Mouse (Mus musculus) cortical plate, adult 2 months (tissue): ENCODE results near the gene Ankrd52.

ENCODE experiments used
- CTCF ChIP-seq: fragments of 200-500 bp; IDR thresholded peaks from 2 replicates; pipeline ENCODE4 v1.5.1; 2011; ENCODE audit warnings: mild to moderate bottlenecking, control low read depth, low read length; ENCODE audit not compliant: insufficient read depth; ENCODE audit errors: extremely low read depth
- POLR2A ChIP-seq: fragments of 200-500 bp; IDR thresholded peaks from 2 replicates; pipeline ENCODE4 v1.6.1; 2011; ENCODE audit warnings: mild to moderate bottlenecking, low read length, control low read depth; ENCODE audit not compliant: insufficient read depth; ENCODE audit errors: extremely low read depth

DNA sequence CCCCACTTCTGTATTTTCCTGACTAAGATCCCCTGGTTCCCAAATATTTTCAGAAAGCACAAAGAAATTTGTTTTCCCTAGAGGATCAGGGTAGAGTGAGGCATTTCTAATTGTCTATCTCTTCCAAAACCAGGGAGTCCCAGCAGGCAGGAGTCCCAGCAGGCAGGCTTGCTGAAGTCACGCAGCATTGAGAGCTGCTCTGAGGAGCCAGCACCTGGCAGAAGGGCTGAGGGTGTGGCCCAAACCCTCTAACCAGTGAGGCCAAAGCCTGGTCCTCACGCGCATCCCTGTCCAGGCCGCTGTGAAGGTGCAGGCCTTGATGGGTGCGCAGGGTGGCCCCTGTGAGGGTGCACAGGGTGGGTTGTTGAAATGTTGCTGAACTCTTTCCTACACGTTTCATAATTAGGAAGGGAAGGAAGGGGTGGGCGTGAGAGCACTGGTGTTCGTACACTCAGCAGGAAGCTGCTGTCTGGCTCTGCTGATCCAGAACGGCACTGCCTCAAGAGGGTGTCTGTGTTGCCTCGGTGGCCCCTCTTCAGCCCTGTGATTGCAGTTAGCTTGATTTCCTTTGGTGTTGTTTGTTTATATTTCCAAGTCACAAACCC lies 61.9 kb downstream of the Ankrd52 start:
- TF ChIP-seq CTCF (no peak), POLR2A (no peak)
